Mouse (Mus musculus): Measurements from ENCODE around the gene Esyt1. TPM values are rescaled to one million over a fixed set of nuclear protein-coding genes. Genes with fewer than 3 reads are reported as not detected.
"Not testable (repeated sequence)": the region's sequence is repeated elsewhere in the genome, so short reads cannot be mapped to it uniquely, and the experiment has no call there.

The Esyt1 gene
- polyA plus RNA-seq, 1 experiment from 2014 or later: 11.7 TPM

GRCm38 (mm10) chr10:128492633-128493311, 32.9 kb downstream of the Esyt1 start:
- Histone ChIP-seq H3K4me2 (replicated peaks; ENCODE audit: low read depth) (peak overlapping the region; percentile 91), H3K4me1 (replicated peaks; ENCODE audit: control insufficient read depth, insufficient read depth, low read length) (no peaks in the 10 kb centered on the region), H3K9me3 (ENCODE audit: control insufficient read depth) (no peaks in the 10 kb centered on the region), H3K36me3 (ENCODE audit: control insufficient read depth, insufficient read depth) (peaks cover 25% of the 10 kb centered on the region), H3K27me3 (replicated peaks; ENCODE audit: control insufficient read depth, insufficient read depth, low read length) (no peaks in the 10 kb centered on the region), H3K9ac (ENCODE audit: low read depth, low read length) (peak overlapping the region; percentile 90), H3K27ac (ENCODE audit: low read depth, low read length) (peak overlapping the region; percentile 95), H3K4me3 (ENCODE audit: low read depth, low read length) (peak overlapping the region; percentile 94)
- TF ChIP-seq CTCF (IDR thresholded peaks at IDR 0.05; ENCODE audit: low read depth): no peak; the same call in 1 of the 2 replicates
- peak; percentile 54 for ATAC-seq
- 9% methylated on average over 12 of the region's 12 CpGs for WGBS

- not testable (repeated sequence) for H3K9me3 ChIP-seq (ENCODE audit: control insufficient read depth); H3K27me3 ChIP-seq (replicated peaks; ENCODE audit: control insufficient read depth, insufficient read depth, low read length); ATAC-seq; H3K4me1 ChIP-seq (replicated peaks; ENCODE audit: control insufficient read depth, insufficient read depth, low read length)
- peak overlapping the region; percentile 90 for H3K9ac ChIP-seq (ENCODE audit: low read depth, low read length)
- H3K36me3 ChIP-seq (ENCODE audit: control insufficient read depth, insufficient read depth): peaks cover 32% of the 10 kb centered on the region
- peak overlapping the region; percentile 91 for H3K4me2 ChIP-seq (replicated peaks; ENCODE audit: low read depth)
- H3K27ac ChIP-seq (ENCODE audit: low read depth, low read length): peak overlapping the region; percentile 95
- 20% methylated on average over 8 of the region's 8 CpGs for WGBS
- peak overlapping the region; percentile 94 for H3K4me3 ChIP-seq (ENCODE audit: low read depth, low read length)
Observed at GRCm38 (mm10) chr10:128492051-128492450, 33.6 kb downstream of the Esyt1 start.

- WGBS: 20% methylated on average over 5 of the region's 6 CpGs
- no peak for TF ChIP-seq CTCF (IDR thresholded peaks at IDR 0.05; ENCODE audit: low read depth)
- H3K4me3 ChIP-seq (ENCODE audit: low read depth, low read length): peak overlapping the region; percentile 94
- H3K27me3 ChIP-seq (replicated peaks; ENCODE audit: control insufficient read depth, insufficient read depth, low read length): no peaks in the 10 kb centered on the region
- H3K9me3 ChIP-seq (ENCODE audit: control insufficient read depth): no peaks in the 10 kb centered on the region
- peaks cover 35% of the 10 kb centered on the region for H3K36me3 ChIP-seq (ENCODE audit: control insufficient read depth, insufficient read depth)
- peak overlapping the region; percentile 91 for H3K4me2 ChIP-seq (replicated peaks; ENCODE audit: low read depth)
- peak overlapping the region; percentile 95 for H3K27ac ChIP-seq (ENCODE audit: low read depth, low read length)
- no peak for ATAC-seq
- no peaks in the 10 kb centered on the region for H3K4me1 ChIP-seq (replicated peaks; ENCODE audit: control insufficient read depth, insufficient read depth, low read length)
- H3K9ac ChIP-seq (ENCODE audit: low read depth, low read length): peak overlapping the region; percentile 23
Observed at GRCm38 (mm10) chr10:128491495-128491894, 34.2 kb downstream of the Esyt1 start.

- H3K4me1 ChIP-seq (replicated peaks; ENCODE audit: control insufficient read depth, insufficient read depth, low read length): no peaks in the 10 kb centered on the region
- H3K4me3 ChIP-seq (ENCODE audit: low read depth, low read length): 0 out of 2 replicates have a peak overlapping the region, but pooled peaks have one; percentile 94
- 45% methylated on average over 5 of the region's 5 CpGs for WGBS
- peaks cover 41% of the 10 kb centered on the region for H3K36me3 ChIP-seq (ENCODE audit: control insufficient read depth, insufficient read depth)
- H3K27me3 ChIP-seq (replicated peaks; ENCODE audit: control insufficient read depth, insufficient read depth, low read length): no peaks in the 10 kb centered on the region
- peak overlapping the region; percentile 95; the same call in 1 of the 2 replicates for H3K27ac ChIP-seq (ENCODE audit: low read depth, low read length)
- no peaks in the 10 kb centered on the region for H3K9me3 ChIP-seq (ENCODE audit: control insufficient read depth)
- no peak overlapping the region for H3K9ac ChIP-seq (ENCODE audit: low read depth, low read length)
- H3K4me2 ChIP-seq (replicated peaks; ENCODE audit: low read depth): peak overlapping the region; percentile 91
- ATAC-seq: no peak
- no peak for TF ChIP-seq CTCF (IDR thresholded peaks at IDR 0.05; ENCODE audit: low read depth)
Observed at GRCm38 (mm10) chr10:128490912-128491311, 34.8 kb downstream of the Esyt1 start.

- Histone ChIP-seq H3K27ac (ENCODE audit: low read depth, low read length) (peak overlapping the region; percentile 60; the same call in 1 of the 2 replicates), H3K4me3 (ENCODE audit: low read depth, low read length) (no peak overlapping the region), H3K27me3 (replicated peaks; ENCODE audit: control insufficient read depth, insufficient read depth, low read length) (no peaks in the 10 kb centered on the region), H3K4me1 (replicated peaks; ENCODE audit: control insufficient read depth, insufficient read depth, low read length) (no peaks in the 10 kb centered on the region), H3K9me3 (ENCODE audit: control insufficient read depth) (no peaks in the 10 kb centered on the region), H3K4me2 (replicated peaks; ENCODE audit: low read depth) (peak overlapping the region; percentile 21; the same call in 1 of the 2 replicates), H3K36me3 (ENCODE audit: control insufficient read depth, insufficient read depth) (peaks cover 47% of the 10 kb centered on the region), H3K9ac (ENCODE audit: low read depth, low read length) (0 out of 2 replicates have a peak overlapping the region, but pooled peaks have one; percentile 42)
- 32% methylated on average over 5 of the region's 5 CpGs for WGBS
- ATAC-seq: no peak
- no peak for TF ChIP-seq CTCF (IDR thresholded peaks at IDR 0.05; ENCODE audit: low read depth)
Observed at GRCm38 (mm10) chr10:128490232-128490631, 35.4 kb downstream of the Esyt1 start.

GRCm38 (mm10) chr10:128489785-128490184, 35.9 kb downstream of the Esyt1 start:
- H3K9ac ChIP-seq (ENCODE audit: low read depth, low read length): 0 out of 2 replicates have a peak overlapping the region, but pooled peaks have one; percentile 42
- no peak for TF ChIP-seq CTCF (IDR thresholded peaks at IDR 0.05; ENCODE audit: low read depth)
- H3K4me1 ChIP-seq (replicated peaks; ENCODE audit: control insufficient read depth, insufficient read depth, low read length): no peaks in the 10 kb centered on the region
- ATAC-seq: no peak
- WGBS: 31% methylated on average over 4 of the region's 4 CpGs
- H3K4me3 ChIP-seq (ENCODE audit: low read depth, low read length): no peak overlapping the region
- peaks cover 47% of the 10 kb centered on the region for H3K36me3 ChIP-seq (ENCODE audit: control insufficient read depth, insufficient read depth)
- peak overlapping the region; percentile 21; the same call in 1 of the 2 replicates for H3K4me2 ChIP-seq (replicated peaks; ENCODE audit: low read depth)
- H3K27me3 ChIP-seq (replicated peaks; ENCODE audit: control insufficient read depth, insufficient read depth, low read length): no peaks in the 10 kb centered on the region
- no peaks in the 10 kb centered on the region for H3K9me3 ChIP-seq (ENCODE audit: control insufficient read depth)
- H3K27ac ChIP-seq (ENCODE audit: low read depth, low read length): peak overlapping the region; percentile 60
